Mouse (Mus musculus) lung, postnatal 14 days (tissue): ENCODE measurements around the gene Plpp7.
A peak's percentile ranks its signal among the peaks of the same experiment; 100 is the strongest.

Source experiments
- DNase-seq: peaks from one replicate; pipeline ENCODE4 v3.0.0; 2021

Gene Plpp7

DNA sequence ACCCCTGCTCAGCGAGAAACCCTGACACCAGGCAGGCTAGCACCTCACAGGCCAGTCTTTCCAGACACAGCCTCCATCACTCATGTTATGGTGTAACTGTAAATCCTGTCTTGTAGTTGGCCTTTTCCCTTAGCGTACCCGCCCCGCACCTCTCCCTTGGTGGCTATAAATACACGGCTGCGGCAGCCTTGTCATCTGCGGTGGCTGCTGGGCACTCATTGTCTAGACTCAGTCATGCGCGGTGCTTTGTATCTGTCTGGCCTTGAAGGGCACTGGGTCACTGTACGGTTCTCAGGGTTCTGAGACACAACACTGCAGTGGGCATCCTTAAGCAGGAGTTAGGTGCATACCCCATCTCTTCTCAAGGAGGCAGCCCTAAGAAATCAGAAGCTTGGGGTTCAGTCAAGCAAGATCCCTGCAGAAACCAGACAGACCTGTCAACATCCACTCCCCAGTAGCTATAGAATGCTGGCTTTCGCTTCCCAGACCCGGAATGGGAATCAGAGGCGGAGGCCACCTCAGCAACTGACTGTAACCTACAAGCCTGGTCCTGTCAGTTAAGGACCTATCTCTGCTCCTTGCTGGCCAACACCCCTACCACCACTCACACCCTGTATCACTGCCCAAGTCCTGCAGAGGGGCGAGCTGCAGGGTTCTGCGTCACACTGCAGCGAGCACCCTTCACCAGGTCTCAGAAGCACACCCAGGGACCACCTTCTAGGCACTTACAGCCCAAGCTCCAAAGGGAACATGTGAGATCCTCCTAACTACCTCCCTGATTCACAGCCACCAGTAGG is 10.0 kb downstream of the Plpp7 start:
- no peak for DNase-seq

GRCm38 (mm10) chr2:32105930-32106329 is 10.6 kb downstream of the Plpp7 start:
- DNase-seq: no peak

DNA sequence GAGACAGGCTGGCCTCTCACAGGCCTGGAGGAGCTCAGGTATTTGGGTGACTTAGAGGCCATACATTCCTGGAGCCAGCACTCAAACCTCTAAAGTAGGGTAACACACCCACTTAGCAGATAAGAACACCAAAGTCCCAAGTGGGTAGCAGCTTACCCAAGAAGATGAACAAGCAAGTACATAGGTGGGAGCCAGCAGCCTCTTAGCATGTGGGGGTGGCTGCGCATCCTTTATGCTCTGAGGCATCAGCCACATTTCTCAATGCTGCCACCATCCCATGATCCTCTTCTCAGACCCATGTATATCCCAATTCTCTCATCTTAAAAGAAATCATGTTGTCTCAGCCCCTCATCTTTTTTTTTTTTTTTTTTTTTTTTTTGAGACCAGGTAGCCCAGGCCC is 15.9 kb downstream of the Plpp7 start:
- no peak for DNase-seq

GRCm38 (mm10) chr2:32112548-32112947 is 17.2 kb downstream of the Plpp7 start:
- no peak for DNase-seq

GRCm38 (mm10) chr2:32115851-32116268 is 20.5 kb downstream of the Plpp7 start:
- no peak for DNase-seq

DNA sequence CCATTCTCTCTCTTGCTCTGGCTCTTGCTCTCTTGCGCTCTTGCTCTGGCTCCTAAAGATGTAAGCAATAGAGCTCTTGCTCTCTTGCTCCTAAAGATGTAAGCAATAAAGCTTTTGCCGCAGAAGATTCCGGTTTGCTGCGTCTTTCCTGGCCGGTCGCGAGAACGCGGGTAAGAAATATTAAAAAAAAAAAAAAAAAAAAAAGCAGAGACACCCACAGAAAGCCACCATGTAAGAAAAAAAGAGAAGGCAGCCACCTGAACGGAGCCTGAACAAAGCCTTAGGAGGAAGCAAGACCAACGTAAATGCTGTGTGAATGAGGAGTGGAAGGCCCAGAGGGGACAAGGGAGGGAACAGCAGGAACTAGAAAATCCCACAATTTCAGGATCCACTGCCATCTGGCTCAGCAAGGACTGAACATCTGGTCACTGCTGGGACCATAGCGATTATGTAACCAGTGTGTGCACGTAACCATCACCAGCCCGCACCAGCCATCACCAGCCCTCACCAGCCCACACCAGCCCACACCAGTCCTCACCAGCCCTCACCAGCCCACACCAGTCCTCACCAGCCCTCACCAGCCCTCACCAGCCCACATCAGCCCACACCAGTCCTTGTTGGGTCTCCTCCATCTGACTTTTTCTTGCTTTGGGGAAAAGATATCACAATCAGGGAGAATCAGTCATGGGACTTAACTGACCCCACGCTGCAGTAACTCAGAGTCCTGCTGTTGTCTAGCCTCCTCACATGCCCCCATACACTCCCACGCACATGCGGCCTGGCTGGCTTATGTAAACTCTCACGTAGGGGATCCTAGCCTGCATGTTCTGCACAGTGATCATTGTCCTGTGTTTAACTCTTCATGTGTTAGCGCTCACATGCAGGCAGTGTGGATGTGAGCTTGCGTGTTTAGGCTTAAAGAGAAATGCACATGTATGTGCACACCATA is 24.7 kb downstream of the Plpp7 start:
- DNase-seq: no peak

- no peak for DNase-seq
Measured at GRCm38 (mm10) chr2:32121150-32121549, 25.8 kb downstream of the Plpp7 start.

DNA sequence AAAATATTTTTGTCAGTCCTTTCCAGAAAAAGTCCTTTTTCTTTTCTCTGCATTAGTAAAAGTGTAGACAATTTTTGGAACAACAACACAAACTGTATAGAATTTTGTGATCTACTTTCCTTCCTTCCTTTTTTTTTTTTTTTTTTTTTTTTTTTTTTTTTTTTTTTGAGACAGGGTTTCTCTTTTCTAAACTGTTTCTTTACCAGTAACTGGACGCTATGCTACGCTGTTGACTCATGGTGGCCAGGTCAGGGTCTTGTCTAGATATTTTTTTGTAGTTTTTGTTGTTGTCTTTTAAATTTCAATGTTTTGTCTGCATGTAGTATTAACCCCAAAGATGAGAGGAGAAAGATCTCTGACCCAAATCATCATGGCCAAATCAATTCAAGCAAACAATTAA is 26.5 kb downstream of the Plpp7 start:
- no peak for DNase-seq

DNA sequence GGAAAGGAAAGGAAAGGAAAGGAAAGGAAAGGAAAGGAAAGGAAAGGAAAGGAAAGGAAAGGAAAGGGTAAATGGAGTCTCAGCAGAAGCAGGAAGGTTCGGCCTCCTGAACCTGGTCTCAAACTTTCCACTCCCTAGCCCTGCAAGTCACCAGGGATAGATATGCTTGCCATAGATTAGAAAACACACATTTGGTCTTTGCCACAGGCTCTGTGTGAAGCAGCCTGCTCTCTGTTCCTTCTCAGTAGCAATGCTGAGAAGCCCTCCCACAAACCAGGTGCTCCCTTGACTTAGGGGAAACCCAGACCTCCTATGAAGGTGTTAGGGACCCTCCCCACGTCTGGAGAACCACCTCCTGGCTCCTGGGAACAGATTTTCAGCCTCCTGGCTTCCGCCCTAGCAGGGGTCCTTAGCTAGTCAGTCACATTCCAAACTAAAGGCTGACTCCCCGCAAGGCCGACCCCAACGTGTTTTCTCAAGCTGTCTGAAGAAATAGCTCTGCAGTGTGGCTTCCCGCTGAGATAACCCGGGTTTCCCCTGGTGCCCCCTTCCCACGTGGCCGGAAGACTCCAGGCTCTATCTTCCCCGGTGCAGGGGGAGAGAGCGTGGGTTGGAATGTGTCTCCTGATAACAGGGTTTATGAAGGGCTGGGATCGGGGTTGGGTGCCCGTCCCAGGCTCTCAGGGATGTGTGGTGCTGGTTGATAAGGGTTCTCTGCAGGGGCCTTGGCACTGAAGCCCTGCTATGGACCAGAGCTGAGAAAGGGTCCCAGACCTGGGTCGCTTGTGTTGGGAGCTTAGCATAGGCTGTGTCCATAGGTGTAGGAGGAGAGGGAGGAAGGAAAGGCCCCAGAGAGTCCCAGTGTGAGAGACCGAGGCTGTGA is 32.6 kb downstream of the Plpp7 start:
- DNase-seq: no peak

DNA sequence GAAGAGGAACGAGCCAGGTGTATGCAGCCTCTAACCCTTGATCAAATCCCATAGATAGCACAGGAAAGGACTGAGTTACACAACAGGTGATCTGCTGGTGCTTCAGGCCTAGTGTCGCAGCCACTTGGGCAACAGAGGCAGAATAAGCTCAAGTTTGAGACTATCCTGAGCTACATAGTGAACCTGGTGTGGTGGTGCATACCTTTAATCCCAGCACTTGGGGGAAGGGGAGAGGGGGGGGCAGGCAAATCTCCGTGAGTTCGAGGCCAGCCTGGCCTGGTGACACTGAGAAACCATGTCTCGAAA is 33.2 kb downstream of the Plpp7 start:
- DNase-seq: no peak

GRCm38 (mm10) chr2:32129383-32130074 is 34.2 kb downstream of the Plpp7 start:
- no peak for DNase-seq

- DNase-seq: peak; percentile 66
Measured at GRCm38 (mm10) chr2:32130435-32130834, 35.1 kb downstream of the Plpp7 start.

DNA sequence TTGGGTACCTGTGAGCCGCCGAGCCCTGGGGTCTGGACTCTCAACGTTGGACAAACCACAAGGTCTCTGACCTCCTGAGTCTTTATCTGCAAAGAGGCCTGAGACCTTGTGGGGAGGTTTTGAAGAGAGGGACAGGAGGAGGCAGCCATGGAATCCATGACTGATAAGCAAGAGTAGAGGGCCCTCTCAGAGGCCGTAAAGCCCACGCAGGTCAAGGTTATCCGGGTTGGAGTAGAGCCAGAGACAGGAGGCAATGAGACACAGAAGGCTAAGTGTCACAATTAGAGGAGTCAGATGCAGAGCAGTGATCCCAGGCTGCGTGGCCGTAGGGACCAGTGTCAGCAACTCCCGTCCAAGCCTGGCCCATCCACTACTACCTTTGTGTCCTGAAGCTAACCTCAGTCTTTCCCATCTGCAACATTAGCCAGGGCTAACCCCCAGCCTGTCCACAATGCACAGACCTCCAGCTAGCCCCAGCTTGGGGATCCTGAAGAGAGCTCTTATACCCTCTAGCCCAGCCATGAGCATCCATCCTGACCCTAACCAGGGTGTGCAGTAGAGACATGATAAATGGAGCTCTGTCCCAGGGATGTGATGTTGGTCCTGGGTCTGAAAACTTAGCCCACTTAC is 36.0 kb downstream of the Plpp7 start:
- no peak for DNase-seq

DNA sequence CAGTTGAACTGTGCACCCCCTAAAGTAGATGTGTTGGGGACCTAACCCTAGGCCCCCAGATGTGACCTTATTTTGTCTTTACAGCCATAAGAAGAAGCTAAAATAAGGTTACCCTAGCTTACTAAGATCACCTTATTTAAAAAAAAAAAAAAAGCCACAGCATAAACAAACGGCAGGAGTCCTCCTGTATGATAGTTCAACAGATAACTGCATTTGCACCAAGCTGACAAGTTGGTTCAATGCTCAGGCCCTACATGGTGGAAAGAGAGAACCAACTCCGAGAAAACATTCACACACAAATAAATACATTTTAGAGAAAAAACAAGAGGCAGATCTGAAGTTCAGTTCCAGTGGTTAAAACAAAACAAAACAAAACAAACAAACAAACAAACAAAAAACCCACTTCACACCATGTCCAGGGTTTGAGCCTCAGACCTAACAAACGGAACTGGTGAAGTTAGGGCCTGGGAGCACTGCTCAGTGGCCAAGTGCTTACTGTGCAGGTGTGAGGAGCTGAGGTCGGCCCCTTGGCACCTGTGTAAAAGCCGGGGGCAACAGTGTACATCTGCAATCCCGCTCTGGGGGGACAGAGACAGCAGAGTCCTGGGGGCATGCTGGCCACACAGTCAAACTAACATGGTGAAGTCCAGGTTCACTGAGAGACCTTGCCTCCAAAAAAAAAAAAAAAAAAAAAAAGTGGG is 36.7 kb downstream of the Plpp7 start:
- no peak for DNase-seq

GRCm38 (mm10) chr2:32132567-32132992 is 37.3 kb downstream of the Plpp7 start:
- DNase-seq: peak; percentile 64

DNA sequence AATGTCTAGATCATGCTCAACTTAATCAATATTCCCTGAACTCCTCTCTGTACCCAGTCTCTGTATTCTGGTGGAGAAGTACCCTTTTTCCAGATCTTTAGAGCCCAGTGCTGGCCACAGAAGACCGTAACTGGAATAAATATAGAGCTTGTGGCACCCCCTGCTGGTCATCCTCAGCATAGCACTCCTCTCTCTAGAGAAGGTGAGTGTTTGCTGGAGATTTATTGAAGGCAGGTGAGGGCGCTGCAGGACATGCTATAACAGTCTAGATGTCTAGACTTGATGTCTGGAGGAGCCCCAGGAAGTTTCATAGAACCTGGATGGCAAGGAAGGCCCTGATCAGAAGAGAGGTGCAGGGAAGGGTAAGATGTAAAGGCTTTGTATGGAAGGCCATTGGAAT is 38.7 kb downstream of the Plpp7 start:
- DNase-seq: peak; percentile 92

DNA sequence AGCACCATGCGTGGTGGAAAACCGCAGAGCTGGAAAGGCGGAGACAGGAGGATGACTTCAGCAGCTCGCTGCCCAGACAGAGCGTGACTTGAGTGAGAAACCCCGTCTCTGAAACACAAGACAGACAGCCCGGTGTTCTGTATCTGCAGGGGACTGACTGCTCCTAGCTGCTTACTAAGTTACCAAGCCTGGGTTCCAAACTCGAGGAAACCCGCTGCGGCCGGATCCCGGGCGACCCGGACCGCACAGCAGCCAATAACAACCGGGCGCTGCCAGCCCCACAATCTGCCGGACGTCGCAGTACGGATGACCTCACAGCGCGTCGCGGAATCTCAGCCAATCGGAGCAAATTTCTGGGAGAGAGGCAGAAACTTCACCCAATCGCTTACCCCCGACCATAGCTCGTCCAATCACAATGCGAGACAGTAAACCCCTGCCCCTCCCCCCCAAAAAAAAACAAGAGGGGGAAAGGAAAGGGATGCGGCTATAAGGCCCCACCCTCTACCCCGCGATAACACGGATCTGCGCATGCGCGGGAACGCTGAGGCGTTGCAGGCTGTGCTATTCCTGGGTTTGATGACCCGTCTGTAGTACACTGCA is 42.4 kb downstream of the Plpp7 start:
- DNase-seq: peak; percentile 98

GRCm38 (mm10) chr2:32139377-32139776 is 44.0 kb downstream of the Plpp7 start:
- DNase-seq: no peak

DNA sequence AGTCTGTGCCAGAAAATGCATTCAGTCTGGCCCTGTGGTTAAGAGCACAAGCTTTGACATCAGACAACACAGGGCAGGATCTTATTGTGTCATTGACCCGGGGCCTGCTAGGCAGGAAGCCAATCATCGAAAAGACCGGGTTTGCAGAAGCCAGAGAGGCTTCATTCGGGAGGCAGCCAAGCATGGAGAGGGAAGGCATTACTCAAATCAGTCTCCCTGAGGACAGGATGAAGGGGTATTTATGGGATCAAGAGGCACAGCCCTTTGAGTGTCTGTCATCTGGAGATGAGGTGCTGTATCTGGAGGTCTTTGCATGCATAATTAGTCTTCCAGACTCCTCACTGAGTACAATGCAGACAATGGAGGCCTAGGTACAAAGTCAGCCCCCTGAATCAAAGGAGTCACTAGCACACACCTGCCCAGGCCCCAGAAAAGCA is 45.2 kb downstream of the Plpp7 start:
- DNase-seq: no peak

GRCm38 (mm10) chr2:32141602-32142001 is 46.3 kb downstream of the Plpp7 start:
- no peak for DNase-seq

- no peak for DNase-seq
Measured at GRCm38 (mm10) chr2:32142368-32142767, 47.0 kb downstream of the Plpp7 start.
